Mouse (Mus musculus): ENCODE results near the gene Lhfpl5. TPM values are rescaled to one million over a fixed set of nuclear protein-coding genes. Genes with fewer than 3 reads are reported as not detected.

The Lhfpl5 gene
- total and polyA plus RNA-seq, 3 experiments = 0.08 TPM; not detected in 2

GRCm38 (mm10) chr17:28529116-28529515 lies 46.3 kb upstream of the Lhfpl5 start:
- dilution Hi-C loops (cut with MboI; ENCODE audit: extremely low pct_ligation_motif_present, extremely low pct_unique_long_range_greater_than_20kb, low sequenced_read_pairs) (no loop called here), in situ Hi-C loops (cut with MboI; ENCODE audit: low pct_ligation_motif_present, low pct_unique_long_range_greater_than_20kb, low sequenced_read_pairs) (no loop called here)
- no peak for DNase-seq (ENCODE audit: extremely low read depth)
- no peaks in the 10 kb centered on the region for H3K79me2 ChIP-seq (replicated peaks; ENCODE audit: control insufficient read depth, extremely low read depth, insufficient read depth, poor library complexity, severe bottlenecking)
- peaks cover 0 to 2% of the 10 kb centered on the region in 2 experiments for H3K36me3 ChIP-seq (replicated peaks in 1 of 2; ENCODE audit: control insufficient read depth in 1 of 2, insufficient read depth in 1 of 2, low read length in 1 of 2)
- no peak overlapping the region for H3K9ac ChIP-seq (ENCODE audit: insufficient read depth, low read depth)
- no peak overlapping the region for H3K4me2 ChIP-seq (ENCODE audit: insufficient read depth, low read depth, poor library complexity, severe bottlenecking)
- TF ChIP-seq KAT2A (IDR thresholded peaks at IDR 0.05; ENCODE audit: insufficient replicate concordance, low read length) = no peak
- no peak for TF ChIP-seq CHD2 (IDR thresholded peaks at IDR 0.05; ENCODE audit: low read length)
- no peak for TF ChIP-seq HCFC1 (IDR thresholded peaks at IDR 0.05; ENCODE audit: low read depth, low read length)
- TF ChIP-seq ETS1 (conservative IDR thresholded peaks at IDR 0.05; ENCODE audit: low read depth, low read length) = no peak
- no peak for TF ChIP-seq POLR2AphosphoS2 (IDR thresholded peaks at IDR 0.05; ENCODE audit: low read depth, low read length)
- no peak for TF ChIP-seq TBP (conservative IDR thresholded peaks at IDR 0.05; ENCODE audit: low read depth, low read length)
- no peak for TF ChIP-seq MYC (IDR thresholded peaks at IDR 0.05; ENCODE audit: low read depth, low read length)
- no peak for TF ChIP-seq NRF1 (IDR thresholded peaks at IDR 0.05; ENCODE audit: low read depth, low read length)
- no peak for TF ChIP-seq SIN3A (IDR thresholded peaks at IDR 0.05; ENCODE audit: low read length)
- TF ChIP-seq EP300 (IDR thresholded peaks at IDR 0.05; ENCODE audit: low read length) = no peak
- no peak for TF ChIP-seq RAD21 (IDR thresholded peaks at IDR 0.05; ENCODE audit: low read depth, low read length)
- no peak for TF ChIP-seq POLR2A (IDR thresholded peaks at IDR 0.05; ENCODE audit: low read depth, low read length)
- no peaks in the 10 kb centered on the region for H3K9me3 ChIP-seq (replicated peaks; ENCODE audit: low read length)
- H3K4me3 ChIP-seq (replicated peaks in 1 of 3; ENCODE audit: low read depth in 2 of 3, low read length in 2 of 3, poor library complexity in 1 of 3) = no peak overlapping the region
- H3K27ac ChIP-seq (ENCODE audit: insufficient read depth, low read depth) = no peak overlapping the region
- peaks cover 8 to 32% of the 10 kb centered on the region in 2 experiments for H3K4me1 ChIP-seq (ENCODE audit: control insufficient read depth in 1 of 2, insufficient read depth in 2 of 2)
- H3K27me3 ChIP-seq (replicated peaks) = no peaks in the 10 kb centered on the region

- no peak within 1 kb of the TSS for H3K4me2 ChIP-seq (ENCODE audit: insufficient read depth, low read depth, poor library complexity, severe bottlenecking)
- no peak within 1 kb of the TSS for H3K9ac ChIP-seq (ENCODE audit: insufficient read depth, low read depth)
- H3K36me3 ChIP-seq (replicated peaks in 1 of 2; ENCODE audit: control insufficient read depth in 1 of 2, insufficient read depth in 1 of 2, low read length in 1 of 2) = no peaks in the 10 kb centered on the region
- H3K27me3 ChIP-seq (replicated peaks) = no peaks in the 10 kb centered on the region
- dilution Hi-C loops (cut with MboI; ENCODE audit: extremely low pct_ligation_motif_present, extremely low pct_unique_long_range_greater_than_20kb, low sequenced_read_pairs) = no loop called here
- no peaks in the 10 kb centered on the region for H3K9me3 ChIP-seq (replicated peaks; ENCODE audit: low read length)
- H3K79me2 ChIP-seq (replicated peaks; ENCODE audit: control insufficient read depth, extremely low read depth, insufficient read depth, poor library complexity, severe bottlenecking) = no peaks in the 10 kb centered on the region
- peaks cover 4 to 19% of the 10 kb centered on the region in 2 experiments; a peak in 3 of 4 replicates for H3K4me1 ChIP-seq (ENCODE audit: control insufficient read depth in 1 of 2, insufficient read depth in 2 of 2)
- no peak within 1 kb of the TSS for H3K27ac ChIP-seq (ENCODE audit: insufficient read depth, low read depth)
- no peak for TF ChIP-seq POLR2A (IDR thresholded peaks at IDR 0.05; ENCODE audit: low read depth, low read length)
- TF ChIP-seq MAX (IDR thresholded peaks at IDR 0.05; ENCODE audit: low read length) = no peak
- TF ChIP-seq ZC3H11A (IDR thresholded peaks at IDR 0.05; ENCODE audit: low read depth, low read length) = no peak
- no peak for TF ChIP-seq TBP (conservative IDR thresholded peaks at IDR 0.05; ENCODE audit: low read depth, low read length)
- TF ChIP-seq MAZ (IDR thresholded peaks at IDR 0.05; ENCODE audit: low read depth, low read length) = no peak
- no peak for TF ChIP-seq ZNF384 (IDR thresholded peaks at IDR 0.05; ENCODE audit: low read depth, low read length)
- TF ChIP-seq EP300 (IDR thresholded peaks at IDR 0.05; ENCODE audit: low read length) = no peak
- TF ChIP-seq CHD1 (IDR thresholded peaks at IDR 0.05; ENCODE audit: low read depth, low read length) = no peak
- TF ChIP-seq HCFC1 (IDR thresholded peaks at IDR 0.05; ENCODE audit: low read depth, low read length) = no peak
- TF ChIP-seq MXI1 (IDR thresholded peaks at IDR 0.05; ENCODE audit: low read depth, low read length) = no peak
- TF ChIP-seq CHD2 (IDR thresholded peaks at IDR 0.05; ENCODE audit: low read length) = no peak
- TF ChIP-seq NELFE (IDR thresholded peaks at IDR 0.05; ENCODE audit: low read depth, low read length) = no peak
- TF ChIP-seq MAFK (IDR thresholded peaks at IDR 0.05; ENCODE audit: insufficient replicate concordance, low read length) = no peak
- TF ChIP-seq RAD21 (IDR thresholded peaks at IDR 0.05; ENCODE audit: low read depth, low read length) = no peak
- H3K4me3 ChIP-seq (replicated peaks in 1 of 3; ENCODE audit: low read depth in 2 of 3, low read length in 2 of 3, poor library complexity in 1 of 3) = no peak within 1 kb of the TSS
- DNase-seq (ENCODE audit: extremely low read depth) = no peak
- in situ Hi-C loops (cut with MboI; ENCODE audit: low pct_ligation_motif_present, low pct_unique_long_range_greater_than_20kb, low sequenced_read_pairs) = loop anchor here (10.0 kb wide), 1 partner anchor 156 kb away; no protein-coding TSS in a partner anchor
Observed at GRCm38 (mm10) chr17:28530506-28530905, 44.9 kb upstream of the Lhfpl5 start, which contains the start of gene Armc12. Gene Armc12, plus strand, starts transcription at chr17:28530806.

Data from CH12.LX (cell line).